Mouse (Mus musculus): Measurements from ENCODE around the gene Ggcx. TPM values are rescaled to one million over a fixed set of nuclear protein-coding genes. Genes with fewer than 3 reads are reported as not detected.

The Ggcx gene
- polyA plus RNA-seq, 1 experiment = 8.1 TPM

DNA sequence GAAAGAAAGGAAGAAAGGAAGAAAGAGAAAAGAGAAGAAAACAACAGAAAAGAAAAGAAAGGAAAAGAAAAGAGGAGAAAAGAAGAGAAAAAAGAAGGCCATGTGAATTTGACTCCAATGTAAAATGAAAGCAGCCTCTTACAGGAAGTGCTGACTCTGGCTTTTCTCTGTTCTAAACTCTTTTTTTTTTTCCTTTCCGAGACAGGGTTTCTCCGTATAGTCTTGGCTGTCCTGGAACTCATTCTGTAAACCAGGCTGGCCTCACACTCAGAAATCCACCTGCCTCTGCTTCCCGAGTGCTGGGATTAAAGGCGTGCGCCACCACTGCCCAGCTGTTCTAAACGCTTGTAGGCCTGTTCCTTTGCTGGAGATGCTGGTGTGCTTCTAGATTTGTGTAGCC is 31.6 kb upstream of the Ggcx start:
- TF ChIP-seq CTCF (IDR thresholded peaks at IDR 0.05; ENCODE audit: control insufficient read depth, insufficient read depth, low read length) (no peak), POLR2A (IDR thresholded peaks at IDR 0.05; ENCODE audit: borderline replicate concordance, control insufficient read depth, low read depth, low read length) (no peak)
- Histone ChIP-seq H3K27ac (ENCODE audit: control insufficient read depth, insufficient read depth, low read depth, low read length, poor library complexity) (no peak overlapping the region), H3K4me3 (replicated peaks; ENCODE audit: control insufficient read depth, low read depth, low read length) (no peak overlapping the region), H3K4me1 (ENCODE audit: control insufficient read depth, insufficient read depth, low read length) (peaks cover 1% of the 10 kb centered on the region; the same call in 1 of the 2 replicates)
- WGBS = 53% methylated on average over 6 of the region's 6 CpGs

GRCm38 (mm10) chr6:72383142-72383820 is 30.8 kb upstream of the Ggcx start:
- 68% methylated on average over 6 of the region's 6 CpGs for WGBS
- Histone ChIP-seq H3K4me3 (replicated peaks; ENCODE audit: control insufficient read depth, low read depth, low read length) (no peak overlapping the region), H3K4me1 (ENCODE audit: control insufficient read depth, insufficient read depth, low read length) (peaks cover 2% of the 10 kb centered on the region; the same call in 1 of the 2 replicates)

GRCm38 (mm10) chr6:72383952-72384351 is 30.2 kb upstream of the Ggcx start:
- 65% methylated on average over 7 of the region's 7 CpGs for WGBS
- TF ChIP-seq POLR2A (IDR thresholded peaks at IDR 0.05; ENCODE audit: borderline replicate concordance, control insufficient read depth, low read depth, low read length) = no peak
- TF ChIP-seq CTCF (IDR thresholded peaks at IDR 0.05; ENCODE audit: control insufficient read depth, insufficient read depth, low read length) = no peak
- peak overlapping the region; percentile 4; the same call in 1 of the 2 replicates for H3K27ac ChIP-seq (ENCODE audit: control insufficient read depth, insufficient read depth, low read depth, low read length, poor library complexity)
- peaks cover 3% of the 10 kb centered on the region for H3K4me1 ChIP-seq (ENCODE audit: control insufficient read depth, insufficient read depth, low read length)
- no peak overlapping the region for H3K4me3 ChIP-seq (replicated peaks; ENCODE audit: control insufficient read depth, low read depth, low read length)

More at GRCm38 (mm10) chr6:72383142-72383820, 30.8 kb upstream of the Ggcx start:
- no peak for TF ChIP-seq CTCF (IDR thresholded peaks at IDR 0.05; ENCODE audit: control insufficient read depth, insufficient read depth, low read length)
- TF ChIP-seq POLR2A (IDR thresholded peaks at IDR 0.05; ENCODE audit: borderline replicate concordance, control insufficient read depth, low read depth, low read length) = no peak
- H3K27ac ChIP-seq (ENCODE audit: control insufficient read depth, insufficient read depth, low read depth, low read length, poor library complexity) = peak overlapping the region; percentile 4; the same call in 1 of the 2 replicates

GRCm38 (mm10) chr6:72385258-72385657 is 28.9 kb upstream of the Ggcx start:
- TF ChIP-seq POLR2A (IDR thresholded peaks at IDR 0.05; ENCODE audit: borderline replicate concordance, control insufficient read depth, low read depth, low read length) = no peak
- no peak for TF ChIP-seq CTCF (IDR thresholded peaks at IDR 0.05; ENCODE audit: control insufficient read depth, insufficient read depth, low read length)
- WGBS = 69% methylated on average over 4 of the region's 4 CpGs
- Histone ChIP-seq H3K4me1 (ENCODE audit: control insufficient read depth, insufficient read depth, low read length) (peaks cover 4% of the 10 kb centered on the region), H3K4me3 (replicated peaks; ENCODE audit: control insufficient read depth, low read depth, low read length) (no peak overlapping the region), H3K27ac (ENCODE audit: control insufficient read depth, insufficient read depth, low read depth, low read length, poor library complexity) (no peak overlapping the region)

GRCm38 (mm10) chr6:72386561-72386960 is 27.5 kb upstream of the Ggcx start:
- TF ChIP-seq POLR2A (IDR thresholded peaks at IDR 0.05; ENCODE audit: borderline replicate concordance, control insufficient read depth, low read depth, low read length) (no peak), CTCF (IDR thresholded peaks at IDR 0.05; ENCODE audit: control insufficient read depth, insufficient read depth, low read length) (no peak)
- Histone ChIP-seq H3K4me3 (replicated peaks; ENCODE audit: control insufficient read depth, low read depth, low read length) (no peak overlapping the region), H3K27ac (ENCODE audit: control insufficient read depth, insufficient read depth, low read depth, low read length, poor library complexity) (no peak overlapping the region), H3K4me1 (ENCODE audit: control insufficient read depth, insufficient read depth, low read length) (peaks cover 4% of the 10 kb centered on the region)
- 80% methylated on average over 2 of the region's 2 CpGs for WGBS

GRCm38 (mm10) chr6:72387816-72388215 is 26.3 kb upstream of the Ggcx start:
- H3K4me3 ChIP-seq (replicated peaks; ENCODE audit: control insufficient read depth, low read depth, low read length) = no peak overlapping the region
- WGBS = 82% methylated on average over 3 of the region's 3 CpGs
- H3K4me1 ChIP-seq (ENCODE audit: control insufficient read depth, insufficient read depth, low read length) = peaks cover 4% of the 10 kb centered on the region
- TF ChIP-seq CTCF (IDR thresholded peaks at IDR 0.05; ENCODE audit: control insufficient read depth, insufficient read depth, low read length) (no peak), POLR2A (IDR thresholded peaks at IDR 0.05; ENCODE audit: borderline replicate concordance, control insufficient read depth, low read depth, low read length) (no peak)
- 0 out of 2 replicates have a peak overlapping the region, but pooled peaks have one; percentile 99 for H3K27ac ChIP-seq (ENCODE audit: control insufficient read depth, insufficient read depth, low read depth, low read length, poor library complexity)

GRCm38 (mm10) chr6:72388266-72388665 is 25.8 kb upstream of the Ggcx start:
- TF ChIP-seq CTCF (IDR thresholded peaks at IDR 0.05; ENCODE audit: control insufficient read depth, insufficient read depth, low read length) = no peak
- no peak for TF ChIP-seq POLR2A (IDR thresholded peaks at IDR 0.05; ENCODE audit: borderline replicate concordance, control insufficient read depth, low read depth, low read length)
- Histone ChIP-seq H3K4me3 (replicated peaks; ENCODE audit: control insufficient read depth, low read depth, low read length) (peak overlapping the region; percentile 15), H3K4me1 (ENCODE audit: control insufficient read depth, insufficient read depth, low read length) (peaks cover 4% of the 10 kb centered on the region), H3K27ac (ENCODE audit: control insufficient read depth, insufficient read depth, low read depth, low read length, poor library complexity) (peak overlapping the region; percentile 99; the same call in 1 of the 2 replicates)
- 52% methylated on average over 10 of the region's 10 CpGs for WGBS

GRCm38 (mm10) chr6:72388791-72389329 is 25.2 kb upstream of the Ggcx start:
- 39% methylated on average over 6 of the region's 6 CpGs for WGBS
- Histone ChIP-seq H3K27ac (ENCODE audit: control insufficient read depth, insufficient read depth, low read depth, low read length, poor library complexity) (peak overlapping the region; percentile 99), H3K4me3 (replicated peaks; ENCODE audit: control insufficient read depth, low read depth, low read length) (peak overlapping the region; percentile 93), H3K4me1 (ENCODE audit: control insufficient read depth, insufficient read depth, low read length) (peaks cover 4% of the 10 kb centered on the region)
- TF ChIP-seq POLR2A (IDR thresholded peaks at IDR 0.05; ENCODE audit: borderline replicate concordance, control insufficient read depth, low read depth, low read length) (no peak), CTCF (IDR thresholded peaks at IDR 0.05; ENCODE audit: control insufficient read depth, insufficient read depth, low read length) (no peak)

All from bone marrow, adult 2 months (tissue).